Mouse (Mus musculus) heart, embryonic 14.5 days (tissue): Measurements from ENCODE around the gene Odf4. TPM values are rescaled to one million over a fixed set of nuclear protein-coding genes. Genes with fewer than 3 reads are reported as not detected.
A peak's percentile ranks its signal among the peaks of the same experiment; 100 is the strongest.

ENCODE experiments used
- ATAC-seq: fragments of 200-750 bp; cut with Nextera tagmentation; 2 replicates; pipeline ENCODE4 v1.8.0; 2017; ENCODE audit warnings: low read depth, moderate TSS enrichment; ENCODE audit not compliant: insufficient number of reproducible peaks, insufficient read depth, low FRiP score
- H3K27ac ChIP-seq, 2 experiments: fragments of 200-500 bp in 1 of 2; fragments of 300-500 bp in 1 of 2; sonication (generic) in 1 of 2; replicated peaks in 1 of 2; 2 replicates each; pipeline ENCODE4 v1.5.1; 2012 to 2014; ENCODE audit warnings: low read depth in 2 of 2, low read length in 2 of 2, control low read depth in 1 of 2, mild to moderate bottlenecking in 1 of 2, mixed read lengths in 1 of 2; ENCODE audit not compliant: control insufficient read depth in 1 of 2, insufficient read depth in 1 of 2
- H3K27me3 ChIP-seq: fragments of 300-500 bp; sonication (generic); 2 replicates; pipeline ENCODE4 v1.6.1; 2014; ENCODE audit warnings: mild to moderate bottlenecking, low read length, control low read depth; ENCODE audit not compliant: control insufficient read depth, insufficient read depth
- H3K36me3 ChIP-seq: fragments of 300-500 bp; sonication (generic); 2 replicates; pipeline ENCODE4 v1.6.1; 2014; ENCODE audit warnings: mild to moderate bottlenecking, control low read depth, low read length, mixed read lengths; ENCODE audit not compliant: control insufficient read depth, insufficient read depth
- H3K4me1 ChIP-seq, 2 experiments: fragments of 200-500 bp in 1 of 2; fragments of 300-500 bp in 1 of 2; sonication (generic) in 1 of 2; 2 replicates each; pipeline ENCODE4 v1.6.1; 2012 to 2014; ENCODE audit warnings: low read length in 2 of 2, control low read depth in 1 of 2, mixed read lengths in 1 of 2; ENCODE audit not compliant: control insufficient read depth in 2 of 2, insufficient read depth in 2 of 2
- H3K4me2 ChIP-seq: fragments of 300-500 bp; sonication (generic); 2 replicates; pipeline ENCODE4 v1.6.1; 2014; ENCODE audit warnings: mild to moderate bottlenecking, low read length
- H3K4me3 ChIP-seq, 2 experiments: fragments of 200-500 bp in 1 of 2; fragments of 300-500 bp in 1 of 2; sonication (generic) in 1 of 2; 2 replicates each; pipeline ENCODE4 v1.5.1; 2012 to 2014; ENCODE audit warnings: low read length in 2 of 2, mild to moderate bottlenecking in 2 of 2, control low read depth in 1 of 2, low read depth in 1 of 2, moderate library complexity in 1 of 2; ENCODE audit not compliant: control insufficient read depth in 1 of 2, insufficient read depth in 1 of 2
- H3K9ac ChIP-seq: fragments of 300-500 bp; sonication (generic); 2 replicates; pipeline ENCODE4 v1.6.1; 2014; ENCODE audit warnings: mild to moderate bottlenecking, low read length
- H3K9me3 ChIP-seq: fragments of 300-500 bp; sonication (generic); 2 replicates; pipeline ENCODE4 v1.6.1; 2016; ENCODE audit warnings: low read length, control low read depth; ENCODE audit not compliant: control insufficient read depth
- WGBS: fragments of 180-500 bp; shearing (Covaris S2); extraction: QIAGEN DNeasy Blood & Tissue Kit; methylation state at CpG from one replicate; pipeline ENCODE4 v1.1.7; 2014; 5-methylcytosine and 5-hydroxymethylcytosine counted together
- polyA plus RNA-seq: library from polyadenylated mRNA; unstranded; fragments of >200 nt; fragmentation: Nextera tagmentation; extraction: Ambion mirVana; gene quantifications from 2 replicates; pipeline ENCODE4 v1.2.1, GENCODE M21; 2014

Odf4 gene
- polyA plus RNA-seq, 1 experiment from 2014 or later: not detected

- Histone ChIP-seq H3K4me1 (peaks cover 2 to 11% of the 10 kb centered on the region in 2 experiments; a peak in 2 of 4 replicates), H3K4me3 (no peak overlapping the region), H3K27me3 (no peaks in the 10 kb centered on the region), H3K4me2 (no peak overlapping the region), H3K36me3 (no peaks in the 10 kb centered on the region), H3K9me3 (no peaks in the 10 kb centered on the region), H3K27ac (no peak overlapping the region), H3K9ac (no peak overlapping the region)
- 83% methylated on average over 2 of the region's 2 CpGs for WGBS
- ATAC-seq: no peak
Measured at GRCm38 (mm10) chr11:68888653-68889052, 38.2 kb downstream of the Odf4 start.

- H3K4me2 ChIP-seq: no peak within 1 kb of the TSS
- no peaks in the 10 kb centered on the region for H3K36me3 ChIP-seq
- no peak within 1 kb of the TSS for H3K4me3 ChIP-seq
- ATAC-seq: no peak
- no peak within 1 kb of the TSS for H3K27ac ChIP-seq
- H3K9ac ChIP-seq: no peak within 1 kb of the TSS
- 34% methylated on average over 6 of the region's 6 CpGs for WGBS
- H3K4me1 ChIP-seq: peaks cover 2 to 11% of the 10 kb centered on the region in 2 experiments; a peak in 2 of 4 replicates
- no peaks in the 10 kb centered on the region for H3K9me3 ChIP-seq
- no peaks in the 10 kb centered on the region for H3K27me3 ChIP-seq
Measured at GRCm38 (mm10) chr11:68888253-68888652, 38.6 kb downstream of the Odf4 start, which contains the start of gene Rnf222. Rnf222 (plus strand) TSS chr11:68888553.

- H3K4me1 ChIP-seq: peaks cover 4% of the 10 kb centered on the region in 2 experiments
- H3K27me3 ChIP-seq: no peaks in the 10 kb centered on the region
- no peak for ATAC-seq
- H3K4me2 ChIP-seq: no peak overlapping the region
- H3K9me3 ChIP-seq: no peaks in the 10 kb centered on the region
- no peak overlapping the region for H3K9ac ChIP-seq
- H3K4me3 ChIP-seq: no peak overlapping the region
- 83% methylated on average over 5 of the region's 5 CpGs for WGBS
- no peaks in the 10 kb centered on the region for H3K36me3 ChIP-seq
- H3K27ac ChIP-seq: no peak overlapping the region
Measured at GRCm38 (mm10) chr11:68886091-68886490, 40.8 kb downstream of the Odf4 start.

GRCm38 (mm10) chr11:68884368-68884767 is 42.5 kb downstream of the Odf4 start:
- H3K4me2 ChIP-seq: no peak overlapping the region
- H3K4me1 ChIP-seq: peaks cover 0 to 4% of the 10 kb centered on the region in 2 experiments; a peak in 3 of 4 replicates
- H3K4me3 ChIP-seq: no peak overlapping the region
- no peak overlapping the region for H3K9ac ChIP-seq
- no peaks in the 10 kb centered on the region for H3K27me3 ChIP-seq
- H3K9me3 ChIP-seq: no peaks in the 10 kb centered on the region
- H3K36me3 ChIP-seq: no peaks in the 10 kb centered on the region
- WGBS: 63% methylated on average over 5 of the region's 5 CpGs
- no peak overlapping the region for H3K27ac ChIP-seq
- ATAC-seq: no peak

GRCm38 (mm10) chr11:68883843-68884242 is 43.0 kb downstream of the Odf4 start:
- Histone ChIP-seq H3K27me3 (no peaks in the 10 kb centered on the region), H3K9me3 (no peaks in the 10 kb centered on the region), H3K9ac (no peak overlapping the region), H3K4me2 (no peak overlapping the region), H3K4me1 (peaks cover 0 to 4% of the 10 kb centered on the region in 2 experiments; a peak in 3 of 4 replicates), H3K27ac (no peak overlapping the region), H3K36me3 (no peaks in the 10 kb centered on the region), H3K4me3 (no peak overlapping the region)
- no peak for ATAC-seq
- WGBS: 76% methylated on average over 2 of the region's 2 CpGs

- no peaks in the 10 kb centered on the region for H3K36me3 ChIP-seq
Measured at GRCm38 (mm10) chr11:68882107-68882506, 44.8 kb downstream of the Odf4 start.

GRCm38 (mm10) chr11:68878811-68879210 is 48.1 kb downstream of the Odf4 start:
- 71% methylated on average over 5 of the region's 5 CpGs for WGBS
- H3K27me3 ChIP-seq: no peaks in the 10 kb centered on the region
- no peaks in the 10 kb centered on the region for H3K9me3 ChIP-seq
- H3K4me1 ChIP-seq: peaks cover 4 to 6% of the 10 kb centered on the region in 2 experiments; a peak in 3 of 4 replicates
- no peak overlapping the region for H3K4me3 ChIP-seq
- no peak overlapping the region for H3K9ac ChIP-seq
- H3K27ac ChIP-seq: no peak overlapping the region
- H3K4me2 ChIP-seq: no peak overlapping the region
- no peaks in the 10 kb centered on the region for H3K36me3 ChIP-seq
- no peak for ATAC-seq

More at GRCm38 (mm10) chr11:68882107-68882506, 44.8 kb downstream of the Odf4 start:
- H3K27ac ChIP-seq: no peak overlapping the region
- no peak overlapping the region for H3K4me3 ChIP-seq
- H3K9me3 ChIP-seq: no peaks in the 10 kb centered on the region
- peak overlapping the region; percentile 3; the same call in 1 of the 2 replicates for H3K9ac ChIP-seq
- 19% methylated on average over 14 of the region's 14 CpGs for WGBS
- H3K27me3 ChIP-seq: no peaks in the 10 kb centered on the region
- H3K4me2 ChIP-seq: peak overlapping the region; percentile 32; the same call in 1 of the 2 replicates
- peaks cover 0 to 4% of the 10 kb centered on the region in 2 experiments; a peak in 3 of 4 replicates for H3K4me1 ChIP-seq
- ATAC-seq: no peak

GRCm38 (mm10) chr11:68874841-68875240 is 52.0 kb downstream of the Odf4 start:
- 0% methylated on average over 2 of the region's 2 CpGs for WGBS
- Histone ChIP-seq H3K4me1 (peaks cover 4 to 9% of the 10 kb centered on the region in 2 experiments; a peak in 3 of 4 replicates), H3K4me3 (no peak overlapping the region), H3K9me3 (no peaks in the 10 kb centered on the region), H3K27ac (no peak overlapping the region), H3K9ac (no peak overlapping the region), H3K4me2 (no peak overlapping the region), H3K36me3 (no peaks in the 10 kb centered on the region), H3K27me3 (no peaks in the 10 kb centered on the region)
- no peak for ATAC-seq
